Mouse (Mus musculus): ENCODE measurements around the gene Cldn10.
A peak's percentile ranks its signal among the peaks of the same experiment; 100 is the strongest.

Cldn10 gene

DNA sequence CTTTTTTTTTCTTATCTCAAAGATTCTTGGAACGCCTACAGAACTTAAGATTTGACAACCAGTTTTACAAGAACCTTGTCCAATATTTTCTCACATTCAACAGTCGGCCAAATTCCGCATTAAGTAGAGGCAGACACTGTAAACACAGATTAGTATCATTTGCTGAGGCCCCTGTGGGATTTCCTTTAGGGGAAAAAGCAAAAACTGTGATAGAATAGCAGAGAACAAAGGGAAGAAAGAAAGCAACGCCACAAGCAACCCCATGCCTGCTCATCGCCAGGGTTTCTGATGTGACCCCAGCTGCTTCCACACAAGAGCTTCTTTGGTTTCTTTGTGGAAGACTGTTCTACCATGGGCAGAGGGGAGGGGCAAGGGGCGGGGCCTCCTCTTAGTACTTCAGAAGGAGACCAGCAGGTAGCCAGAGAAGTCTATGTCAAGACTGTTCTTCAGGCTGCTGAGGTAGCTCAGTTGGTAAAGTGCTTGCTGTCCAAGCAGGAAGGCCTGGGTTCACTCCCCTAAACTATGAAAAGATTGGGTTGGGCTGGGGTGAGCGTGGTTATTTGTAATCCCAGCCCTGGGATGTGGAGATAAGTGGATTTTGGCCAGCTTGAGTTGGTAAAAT, 39.7 kb downstream of the Cldn10 start:
- peak; percentile 31 for DNase-seq (ENCODE audit: inconsistent ontology term)

GRCm38 (mm10) chr14:118829331-118830095, 41.8 kb downstream of the Cldn10 start:
- DNase-seq (ENCODE audit: inconsistent ontology term) = no peak

GRCm38 (mm10) chr14:118831597-118831996, 43.9 kb downstream of the Cldn10 start:
- DNase-seq (ENCODE audit: inconsistent ontology term) = no peak

DNA sequence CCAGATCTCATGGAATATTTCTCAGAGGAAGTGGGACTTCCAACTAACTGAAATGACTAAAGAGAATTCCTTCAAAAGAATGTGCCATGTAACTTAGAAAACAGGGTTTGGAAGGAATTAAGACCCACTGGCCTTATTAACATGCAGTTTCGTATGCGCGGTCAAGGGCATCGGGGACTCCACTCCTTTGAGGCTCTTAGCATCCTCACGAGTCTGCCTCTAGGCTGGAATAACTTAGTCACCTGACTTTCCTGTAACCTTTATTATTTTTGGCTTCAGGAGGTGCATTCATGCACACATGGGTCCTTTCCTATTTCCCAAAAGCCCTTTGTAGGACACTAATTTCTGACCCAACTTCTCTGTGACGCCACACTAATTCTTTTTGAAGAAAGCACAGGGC, 45.5 kb downstream of the Cldn10 start:
- peak; percentile 29 for DNase-seq (ENCODE audit: inconsistent ontology term)

- DNase-seq (ENCODE audit: inconsistent ontology term) = no peak
Observed at GRCm38 (mm10) chr14:118834313-118834712, 46.6 kb downstream of the Cldn10 start.

- no peak for DNase-seq (ENCODE audit: inconsistent ontology term)
Observed at GRCm38 (mm10) chr14:118836145-118836544, 48.4 kb downstream of the Cldn10 start.

DNA sequence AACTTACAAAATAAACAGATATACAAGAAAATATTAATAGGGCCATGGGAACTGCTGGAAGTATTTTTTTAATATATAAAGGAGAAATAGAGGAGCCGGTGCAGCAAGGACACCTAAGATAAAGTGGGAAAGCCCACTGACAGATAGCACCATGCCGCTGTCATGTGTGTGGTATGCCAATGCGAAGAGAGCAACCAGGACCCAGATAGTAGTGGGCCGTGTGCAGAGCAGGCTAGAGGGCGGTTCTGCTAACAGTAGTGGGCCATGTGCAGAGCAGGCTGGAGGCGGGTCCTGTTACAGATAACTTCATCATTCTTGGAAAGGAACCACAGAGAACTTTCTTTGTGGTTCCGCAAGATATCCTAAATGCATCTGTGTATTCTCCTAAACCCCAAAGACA, 49.0 kb downstream of the Cldn10 start:
- DNase-seq (ENCODE audit: inconsistent ontology term) = no peak

DNA sequence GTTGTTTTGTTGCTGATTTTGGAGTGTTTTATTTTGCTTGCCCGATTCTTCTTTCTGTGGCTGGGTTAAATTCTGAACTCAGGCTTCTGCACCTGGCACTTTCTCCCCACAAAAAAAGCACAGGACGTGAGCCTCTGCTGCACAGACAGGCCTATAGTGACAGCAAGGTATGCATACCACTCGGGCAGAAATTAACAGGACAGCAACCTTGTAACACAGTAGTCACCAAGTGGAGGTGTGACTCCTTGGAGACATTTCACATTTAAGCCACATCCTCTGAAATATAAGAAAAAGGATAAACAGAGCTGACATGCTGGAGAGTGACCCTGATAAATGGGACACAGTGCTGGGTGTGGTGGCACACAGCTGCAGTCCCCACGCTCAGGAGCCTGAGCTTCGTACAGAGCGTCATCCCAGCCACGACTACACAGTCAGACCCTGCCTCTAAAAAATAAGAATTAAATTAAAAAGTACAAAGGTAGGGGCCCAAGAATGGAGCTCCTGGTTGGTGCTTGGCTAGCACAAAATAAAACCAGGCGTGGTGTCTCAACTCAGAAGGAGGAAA, 50.9 kb downstream of the Cldn10 start:
- DNase-seq (ENCODE audit: inconsistent ontology term) = no peak

DNA sequence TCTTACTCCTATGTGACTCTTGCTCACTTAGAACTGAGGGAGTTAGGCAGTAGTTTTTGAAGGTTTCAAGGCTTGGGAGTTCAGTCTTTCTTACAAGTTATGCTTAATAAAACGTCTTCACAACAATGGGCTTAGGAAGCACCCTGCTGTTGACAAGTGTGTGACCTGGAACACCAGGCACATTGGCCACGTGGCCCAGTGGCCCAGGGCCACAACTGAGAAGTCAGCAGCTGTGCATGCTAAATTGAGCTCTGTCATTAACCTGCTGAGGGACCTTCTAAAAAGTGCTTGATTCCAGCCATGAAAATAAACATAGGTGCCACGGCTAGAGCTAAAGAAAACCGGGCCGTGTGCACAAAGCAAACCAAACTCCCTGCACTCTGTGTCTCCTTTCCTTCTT, 51.7 kb downstream of the Cldn10 start:
- DNase-seq (ENCODE audit: inconsistent ontology term) = no peak

DNA sequence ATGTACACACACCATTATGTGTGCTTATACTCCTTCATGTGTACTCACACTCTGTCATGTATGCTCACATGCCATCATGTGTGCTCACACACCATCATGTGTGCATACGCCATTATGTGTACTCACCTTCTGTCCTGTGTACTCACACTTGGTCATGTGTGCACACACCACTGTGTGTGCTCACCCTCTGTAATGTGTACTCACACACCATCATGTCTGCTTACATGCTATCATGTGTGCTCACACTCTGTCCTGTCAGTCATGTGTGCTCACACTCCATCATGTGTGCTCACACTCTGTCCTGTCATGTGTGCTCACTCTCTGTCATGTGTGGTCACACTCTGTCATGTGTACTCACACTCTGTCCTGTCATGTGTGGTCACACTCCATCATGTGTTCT, 52.3 kb downstream of the Cldn10 start:
- no peak for DNase-seq (ENCODE audit: inconsistent ontology term)

- no peak for DNase-seq (ENCODE audit: inconsistent ontology term)
Observed at GRCm38 (mm10) chr14:118842353-118842752, 54.6 kb downstream of the Cldn10 start.

- no peak for DNase-seq (ENCODE audit: inconsistent ontology term)
Observed at GRCm38 (mm10) chr14:118846834-118847233, 59.1 kb downstream of the Cldn10 start.

- no peak for DNase-seq (ENCODE audit: inconsistent ontology term)
Observed at GRCm38 (mm10) chr14:118848171-118848570, 60.5 kb downstream of the Cldn10 start.

DNA sequence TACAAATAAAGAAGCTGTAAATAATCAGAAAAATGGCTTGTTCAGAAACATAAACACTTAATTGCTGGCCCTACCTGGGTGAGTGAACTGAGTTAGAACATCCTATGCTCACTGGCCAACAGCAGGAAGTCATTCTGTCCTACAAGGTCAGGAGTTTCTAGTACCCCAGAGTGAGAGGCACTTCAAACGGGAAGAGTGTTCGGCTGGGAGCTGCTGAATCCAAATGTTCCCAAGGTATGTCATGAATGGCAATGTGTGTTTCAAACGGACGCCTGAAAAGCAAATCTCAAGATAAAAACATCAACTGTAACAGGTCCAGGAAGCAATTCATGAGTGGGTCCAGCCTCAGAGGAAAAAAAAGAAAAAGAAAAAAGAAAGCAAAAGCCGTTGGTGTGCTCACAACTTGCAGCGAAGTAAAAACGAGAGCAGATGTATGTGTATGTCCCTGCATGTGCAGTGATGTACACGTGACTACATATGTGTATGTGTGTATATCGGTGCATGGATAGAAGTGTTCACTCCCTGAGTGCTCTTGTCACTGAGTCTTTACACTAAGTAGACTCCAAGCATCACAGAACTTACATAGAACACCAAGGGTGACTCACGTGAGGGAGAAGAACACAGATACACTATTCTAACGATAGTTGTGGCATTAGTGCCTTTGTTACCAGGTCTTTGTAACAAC, 62.4 kb downstream of the Cldn10 start:
- no peak for DNase-seq (ENCODE audit: inconsistent ontology term)

- DNase-seq (ENCODE audit: inconsistent ontology term) = no peak
Observed at GRCm38 (mm10) chr14:118850696-118851035, 63.0 kb downstream of the Cldn10 start.

- no peak for DNase-seq (ENCODE audit: inconsistent ontology term)
Observed at GRCm38 (mm10) chr14:118851496-118852107, 63.9 kb downstream of the Cldn10 start.

GRCm38 (mm10) chr14:118854371-118855114, 66.8 kb downstream of the Cldn10 start:
- peak; percentile 46 for DNase-seq (ENCODE audit: inconsistent ontology term)

- peak; percentile 20 for DNase-seq (ENCODE audit: inconsistent ontology term)
Observed at GRCm38 (mm10) chr14:118855141-118855800, 67.6 kb downstream of the Cldn10 start.

DNA sequence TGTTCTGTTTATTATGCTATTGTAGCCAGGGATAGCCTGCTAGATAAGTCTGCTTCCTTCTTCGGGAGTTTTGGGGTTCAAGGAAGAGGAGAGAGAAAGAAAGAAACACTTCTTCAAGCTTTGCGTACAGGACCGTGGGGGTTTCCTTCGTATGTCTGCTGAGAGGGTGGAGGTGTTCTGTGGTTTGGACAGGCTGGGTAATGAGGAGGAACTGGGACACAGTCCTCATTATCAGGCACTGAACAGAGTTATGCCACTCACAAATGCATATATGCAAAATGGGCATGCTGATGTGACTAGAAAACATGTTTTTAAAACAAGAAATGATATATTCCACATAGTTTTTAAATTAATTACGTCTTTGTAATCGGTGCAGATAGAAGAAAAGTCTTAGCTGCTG, 68.9 kb downstream of the Cldn10 start:
- DNase-seq (ENCODE audit: inconsistent ontology term) = no peak

GRCm38 (mm10) chr14:118858318-118858717, 70.6 kb downstream of the Cldn10 start:
- no peak for DNase-seq (ENCODE audit: inconsistent ontology term)

- DNase-seq (ENCODE audit: inconsistent ontology term) = no peak
Observed at GRCm38 (mm10) chr14:118862253-118862652, 74.5 kb downstream of the Cldn10 start.

Measured in Muller cell, postnatal 12 days (primary cell).